Mouse (Mus musculus) liver, embryonic 14.5 days (tissue): ENCODE measurements at regions not wholly inside any gene's neighbourhood (a gene's known extent, or its start where the extent isn't known, plus 50 kb on each side); places are given as distances from the start of the nearest gene placed in this dataset.

Experiments used
- ATAC-seq: fragments of 200-750 bp; cut with Nextera tagmentation; 2 replicates; pipeline ENCODE4 v1.8.0; 2017; ENCODE audit warnings: moderate number of reproducible peaks, mild to moderate bottlenecking, moderate library complexity; ENCODE audit not compliant: insufficient read depth
- DNase-seq, 3 experiments: peaks; one replicate each; pipeline ENCODE4 v3.0.0-alpha.2; 2012 to 2013; ENCODE audit warnings: low read depth in 3 of 3, low spot score in 3 of 3
- H3K27ac ChIP-seq: fragments of 300-500 bp; sonication (generic); 2 replicates; pipeline ENCODE4 v1.5.1; 2014; ENCODE audit warnings: moderate library complexity, mild to moderate bottlenecking, control low read depth, inconsistent platforms
- H3K27me3 ChIP-seq: fragments of 300-500 bp; sonication (generic); 2 replicates; pipeline ENCODE4 v1.6.1; 2014; ENCODE audit warnings: mild to moderate bottlenecking, low read length, moderate library complexity; ENCODE audit not compliant: control insufficient read depth, insufficient read depth
- H3K36me3 ChIP-seq: fragments of 300-500 bp; sonication (generic); replicated peaks from 2 replicates; pipeline ENCODE4 v1.6.1; 2014; ENCODE audit warnings: low read depth; ENCODE audit not compliant: control insufficient read depth, insufficient read depth
- H3K4me1 ChIP-seq, 2 experiments: fragments of 200-500 bp in 1 of 2; fragments of 300-500 bp in 1 of 2; sonication (generic) in 1 of 2; replicated peaks; 2 replicates each; pipeline ENCODE4 v1.6.1; 2012 to 2014; ENCODE audit warnings: antibody characterized with exemption in 1 of 2, inconsistent platforms in 1 of 2, low read length in 1 of 2; ENCODE audit not compliant: control insufficient read depth in 2 of 2, insufficient read depth in 2 of 2
- H3K4me2 ChIP-seq: fragments of 300-500 bp; sonication (generic); 2 replicates; pipeline ENCODE4 v1.6.1; 2014; ENCODE audit warnings: low read depth, mild to moderate bottlenecking, control low read depth, moderate library complexity
- H3K4me3 ChIP-seq, 2 experiments: fragments of 200-500 bp in 1 of 2; fragments of 300-500 bp in 1 of 2; sonication (generic) in 1 of 2; 2 replicates each; pipeline ENCODE4 v1.5.1; 2012 to 2014; ENCODE audit warnings: low read depth in 2 of 2, low read length in 2 of 2, mild to moderate bottlenecking in 2 of 2, control low read depth in 1 of 2, inconsistent platforms in 1 of 2, moderate library complexity in 1 of 2; ENCODE audit not compliant: insufficient read depth in 1 of 2
- H3K9ac ChIP-seq: fragments of 300-500 bp; sonication (generic); replicated peaks from 2 replicates; pipeline ENCODE4 v1.6.1; 2014; ENCODE audit warnings: mild to moderate bottlenecking, control low read depth, moderate library complexity
- H3K9me3 ChIP-seq: fragments of 300-500 bp; sonication (generic); 2 replicates; pipeline ENCODE4 v1.6.1; 2016; ENCODE audit warnings: low read length, mixed read lengths; ENCODE audit not compliant: control insufficient read depth
- CTCF ChIP-seq: IDR thresholded peaks from 2 replicates; pipeline ENCODE4 v1.5.1; 2016; ENCODE audit warnings: antibody characterized with exemption, low read depth, control low read depth
- EP300 ChIP-seq: IDR thresholded peaks from 2 replicates; pipeline ENCODE4 v1.6.1; 2016; ENCODE audit warnings: antibody characterized with exemption, low read depth
- WGBS: fragments of 180-500 bp; shearing (Covaris S2); extraction: QIAGEN DNeasy Blood & Tissue Kit; methylation state at CpG from one replicate; pipeline ENCODE4 v1.1.7; 2014; ENCODE audit not compliant: insufficient replicate concordance; 5-methylcytosine and 5-hydroxymethylcytosine counted together

DNA sequence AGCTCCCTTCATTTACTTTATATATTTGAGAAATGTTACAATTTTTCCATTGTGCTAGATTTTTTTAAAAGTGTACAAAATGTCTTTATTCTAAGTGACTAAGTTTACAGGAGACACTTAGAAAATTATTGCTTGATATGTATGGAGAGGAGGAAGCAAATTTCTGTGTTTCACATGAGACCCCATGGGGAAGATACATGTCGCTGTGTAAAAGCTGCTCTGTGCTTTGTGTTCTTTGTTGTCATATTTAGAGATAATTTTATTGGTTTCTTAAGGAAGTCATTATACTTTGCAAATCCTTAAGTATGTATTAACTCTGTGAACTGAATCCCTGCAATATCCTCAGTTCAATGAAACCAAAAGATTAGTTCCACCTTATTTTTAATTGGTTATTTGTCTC, 406.0 kb upstream of the 1700003H04Rik start:
- DNase-seq: no peak
- Histone ChIP-seq H3K27me3 (no peaks in the 10 kb centered on the region), H3K9ac (no peak overlapping the region), H3K36me3 (no peaks in the 10 kb centered on the region), H3K4me2 (no peak overlapping the region), H3K27ac (no peak overlapping the region), H3K9me3 (no peaks in the 10 kb centered on the region), H3K4me3 (no peak overlapping the region), H3K4me1 (no peaks in the 10 kb centered on the region)
- 62% methylated on average over 1 of the region's 1 CpGs for WGBS
- no peak for ATAC-seq
- TF ChIP-seq EP300 (no peak), CTCF (no peak)

DNA sequence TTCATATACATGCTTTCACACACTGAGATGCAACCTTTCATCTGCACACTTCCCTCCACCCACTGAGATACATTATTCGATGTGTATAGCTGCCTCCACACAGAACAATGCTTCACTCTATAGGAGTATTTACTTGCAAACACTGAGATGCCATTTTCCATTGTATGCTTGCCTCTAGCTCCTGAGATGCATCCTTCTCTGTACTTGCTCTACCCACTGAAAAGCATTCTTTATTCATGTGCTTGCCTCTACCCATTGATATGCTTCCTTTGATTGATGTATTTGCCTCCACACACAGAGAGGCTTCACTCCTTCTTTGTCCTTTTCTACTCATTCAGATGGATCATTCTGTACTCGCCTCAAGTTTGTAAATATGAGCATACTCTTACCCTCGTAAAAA, 405.6 kb upstream of the 1700003H04Rik start:
- Histone ChIP-seq H3K27ac (no peak overlapping the region), H3K36me3 (no peaks in the 10 kb centered on the region), H3K27me3 (no peaks in the 10 kb centered on the region), H3K4me1 (no peaks in the 10 kb centered on the region), H3K9me3 (no peaks in the 10 kb centered on the region), H3K9ac (no peak overlapping the region), H3K4me3 (no peak overlapping the region), H3K4me2 (no peak overlapping the region)
- ATAC-seq (no peak), DNase-seq (no peak)
- TF ChIP-seq EP300 (no peak), CTCF (no peak)
- WGBS: 51% methylated on average over 3 of the region's 3 CpGs

DNA sequence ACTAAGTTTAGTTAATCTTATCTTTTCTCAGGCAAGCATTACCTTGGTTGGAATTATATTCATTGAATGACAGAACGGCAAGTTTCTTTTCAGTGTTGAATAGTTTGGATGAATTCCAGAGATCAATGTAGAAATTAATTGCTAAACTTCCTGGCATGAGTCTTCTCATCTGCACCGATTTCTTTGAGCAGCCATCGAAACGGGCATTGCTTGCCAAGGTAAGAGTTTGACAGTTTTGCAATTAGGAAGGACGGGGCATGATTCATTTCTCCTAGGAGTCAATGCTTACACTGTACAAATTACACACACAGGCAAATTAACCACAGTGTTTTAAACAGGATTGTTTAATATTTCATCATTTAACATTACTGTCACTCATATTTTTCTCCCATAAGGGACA, 404.5 kb upstream of the 1700003H04Rik start:
- WGBS: 70% methylated on average over 5 of the region's 5 CpGs
- DNase-seq: no peak
- no peaks in the 10 kb centered on the region for H3K4me1 ChIP-seq

DNA sequence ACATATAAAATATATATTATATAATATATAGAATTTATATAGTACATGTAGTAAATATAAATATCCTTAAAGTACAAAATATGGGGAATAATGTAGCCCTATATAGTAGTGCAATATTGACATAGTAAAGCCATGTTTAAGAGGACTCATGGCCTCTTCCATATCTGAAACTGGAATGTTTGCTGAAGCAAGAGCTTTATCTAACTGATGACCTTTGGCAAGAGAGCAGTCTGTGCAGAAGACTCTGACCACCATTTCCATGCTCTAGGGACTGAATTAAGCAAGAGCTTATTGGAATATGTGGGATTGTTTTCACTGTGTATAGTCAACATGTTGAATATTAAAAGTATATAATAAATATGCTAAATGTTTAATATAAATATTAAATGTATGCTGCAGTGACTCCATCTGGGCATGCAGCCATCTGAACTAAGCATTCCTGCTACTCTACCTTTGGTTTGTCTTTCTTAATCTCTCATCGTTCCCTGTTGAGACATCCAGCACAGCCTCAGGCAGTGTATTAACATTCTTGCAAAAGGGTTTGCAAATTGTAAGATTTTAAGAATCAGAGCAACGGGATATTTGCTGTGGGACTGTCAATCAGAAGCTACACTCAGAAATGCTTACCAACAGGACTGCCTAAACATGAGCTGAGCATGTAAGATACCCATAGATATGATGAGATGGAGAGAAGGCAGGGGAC, 354.4 kb upstream of the 1700003H04Rik start:
- DNase-seq (no peak), ATAC-seq (peak; percentile 53; the same call in 1 of the 2 replicates)
- no peak overlapping the region for H3K9ac ChIP-seq
- 0 out of 4 replicates have a peak, but pooled peaks cover 0 to 4% of the 10 kb centered on the region in 2 experiments for H3K4me1 ChIP-seq
- no peaks in the 10 kb centered on the region for H3K9me3 ChIP-seq
- WGBS: 57% methylated on average over 2 of the region's 2 CpGs
- TF ChIP-seq CTCF (no peak), EP300 (no peak)
- H3K4me2 ChIP-seq: no peak overlapping the region
- no peak overlapping the region for H3K4me3 ChIP-seq
- H3K36me3 ChIP-seq: no peaks in the 10 kb centered on the region
- no peaks in the 10 kb centered on the region for H3K27me3 ChIP-seq
- no peak overlapping the region for H3K27ac ChIP-seq

More for the DNA sequence above, 404.5 kb upstream of the 1700003H04Rik start:
- Histone ChIP-seq H3K9me3 (no peaks in the 10 kb centered on the region), H3K27ac (no peak overlapping the region), H3K9ac (no peak overlapping the region), H3K4me2 (no peak overlapping the region), H3K36me3 (no peaks in the 10 kb centered on the region), H3K27me3 (no peaks in the 10 kb centered on the region), H3K4me3 (no peak overlapping the region)
- TF ChIP-seq CTCF (no peak), EP300 (no peak)
- no peak for ATAC-seq

DNA sequence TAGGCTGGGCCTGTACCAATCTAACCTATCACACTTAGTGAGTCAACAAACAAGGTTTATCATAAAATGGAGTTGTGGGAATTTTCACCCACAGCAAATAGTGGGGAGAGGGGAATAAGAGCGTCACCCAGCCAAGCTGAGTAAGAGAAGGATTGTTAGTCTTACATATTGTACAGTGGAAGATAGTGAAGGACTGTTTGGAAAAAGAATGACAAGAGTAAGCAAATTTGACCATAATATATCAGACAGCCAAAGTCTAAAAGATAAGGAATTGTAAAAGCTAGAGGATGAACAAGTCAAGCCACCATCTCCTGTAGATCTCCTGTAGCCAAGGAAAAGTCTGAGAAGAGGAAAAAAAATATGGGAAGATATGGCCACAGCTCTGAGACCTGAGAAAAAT, 351.8 kb upstream of the 1700003H04Rik start:
- ATAC-seq: no peak
- H3K4me3 ChIP-seq: no peak overlapping the region
- DNase-seq: no peak

More for the DNA sequence above, 351.8 kb upstream of the 1700003H04Rik start:
- 0 out of 4 replicates have a peak, but pooled peaks cover 0 to 4% of the 10 kb centered on the region in 2 experiments for H3K4me1 ChIP-seq
- 52% methylated on average over 1 of the region's 1 CpGs for WGBS
- no peaks in the 10 kb centered on the region for H3K9me3 ChIP-seq
- TF ChIP-seq CTCF (no peak), EP300 (no peak)
- no peaks in the 10 kb centered on the region for H3K36me3 ChIP-seq
- no peak overlapping the region for H3K4me2 ChIP-seq
- no peak overlapping the region for H3K27ac ChIP-seq
- no peaks in the 10 kb centered on the region for H3K27me3 ChIP-seq
- no peak overlapping the region for H3K9ac ChIP-seq
